Mouse (Mus musculus) liver, embryonic 16.5 days (tissue): ENCODE results near the gene Golph3. TPM values are rescaled to one million over a fixed set of nuclear protein-coding genes. Genes with fewer than 3 reads are reported as not detected.

Experiments used
- ATAC-seq: fragments of 200-750 bp; cut with Nextera tagmentation; 2 replicates; pipeline ENCODE4 v1.8.0; 2017; ENCODE audit warnings: low read depth, mild to moderate bottlenecking, moderate number of reproducible peaks, moderate library complexity
- H3K27ac ChIP-seq: fragments of 300-500 bp; sonication (generic); 2 replicates; pipeline ENCODE4 v1.5.1; 2014; ENCODE audit warnings: mild to moderate bottlenecking, low read length
- H3K27me3 ChIP-seq: fragments of 300-500 bp; sonication (generic); 2 replicates; pipeline ENCODE4 v1.6.1; 2014; ENCODE audit warnings: low read depth, low read length, mixed read lengths; ENCODE audit not compliant: control insufficient read depth, insufficient read depth
- H3K36me3 ChIP-seq: fragments of 300-500 bp; sonication (generic); 2 replicates; pipeline ENCODE4 v1.6.1; 2014; ENCODE audit warnings: mild to moderate bottlenecking; ENCODE audit not compliant: control insufficient read depth, insufficient read depth
- H3K4me1 ChIP-seq: fragments of 300-500 bp; sonication (generic); 2 replicates; pipeline ENCODE4 v1.6.1; 2014; ENCODE audit warnings: low read depth, low read length, mixed read lengths; ENCODE audit not compliant: control insufficient read depth
- H3K4me2 ChIP-seq: fragments of 300-500 bp; sonication (generic); 2 replicates; pipeline ENCODE4 v1.6.1; 2014; ENCODE audit warnings: low read depth, low read length, mixed read lengths
- H3K4me3 ChIP-seq: fragments of 300-500 bp; sonication (generic); 2 replicates; pipeline ENCODE4 v1.5.1; 2014; ENCODE audit warnings: low read depth, mild to moderate bottlenecking, low read length
- H3K9ac ChIP-seq: fragments of 300-500 bp; sonication (generic); 2 replicates; pipeline ENCODE4 v1.6.1; 2014; ENCODE audit warnings: low read depth, low read length
- H3K9me3 ChIP-seq: fragments of 300-500 bp; sonication (generic); replicated peaks from 2 replicates; pipeline ENCODE4 v1.6.1; 2016; ENCODE audit warnings: low read length; ENCODE audit not compliant: control insufficient read depth
- WGBS: fragments of 180-500 bp; shearing (Covaris S2); extraction: QIAGEN DNeasy Blood & Tissue Kit; methylation state at CpG from one replicate; pipeline ENCODE4 v1.1.7; 2014; ENCODE audit not compliant: insufficient replicate concordance; 5-methylcytosine and 5-hydroxymethylcytosine counted together
- polyA plus RNA-seq: library from polyadenylated mRNA; unstranded; fragments of >200 nt; fragmentation: Nextera tagmentation; extraction: Ambion mirVana; gene quantifications from 2 replicates; pipeline ENCODE4 v1.2.1, GENCODE M21; 2015

The Golph3 gene
- polyA plus RNA-seq, 1 experiment from 2014 or later = 38.1 TPM

DNA sequence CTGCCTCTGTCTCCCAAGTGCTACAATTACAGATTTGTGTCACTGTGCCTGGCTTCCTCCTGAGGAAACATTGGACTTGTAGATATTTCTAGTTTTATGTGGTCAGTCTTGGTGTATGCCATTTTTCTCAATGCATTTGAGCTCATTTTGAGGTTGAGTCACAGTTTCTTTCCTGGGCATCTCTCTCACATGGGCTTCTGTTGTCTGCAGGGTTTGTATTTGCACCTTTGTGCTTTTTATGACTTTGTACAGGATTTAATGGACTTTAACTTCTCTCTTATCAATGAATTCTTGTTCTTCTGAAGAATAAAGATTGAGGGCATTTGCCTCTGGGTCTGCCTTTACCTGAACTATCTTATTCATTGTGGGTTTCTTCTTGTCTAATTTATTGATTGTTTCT lies 36.2 kb downstream of the Golph3 start:
- H3K4me1 ChIP-seq = no peaks in the 10 kb centered on the region
- no peak overlapping the region for H3K27ac ChIP-seq
- H3K4me3 ChIP-seq = no peak overlapping the region
- peaks cover 17% of the 10 kb centered on the region for H3K36me3 ChIP-seq
- H3K27me3 ChIP-seq = no peaks in the 10 kb centered on the region
- no peak overlapping the region for H3K4me2 ChIP-seq
- H3K9ac ChIP-seq = no peak overlapping the region
- H3K9me3 ChIP-seq = no peaks in the 10 kb centered on the region
- ATAC-seq = no peak

DNA sequence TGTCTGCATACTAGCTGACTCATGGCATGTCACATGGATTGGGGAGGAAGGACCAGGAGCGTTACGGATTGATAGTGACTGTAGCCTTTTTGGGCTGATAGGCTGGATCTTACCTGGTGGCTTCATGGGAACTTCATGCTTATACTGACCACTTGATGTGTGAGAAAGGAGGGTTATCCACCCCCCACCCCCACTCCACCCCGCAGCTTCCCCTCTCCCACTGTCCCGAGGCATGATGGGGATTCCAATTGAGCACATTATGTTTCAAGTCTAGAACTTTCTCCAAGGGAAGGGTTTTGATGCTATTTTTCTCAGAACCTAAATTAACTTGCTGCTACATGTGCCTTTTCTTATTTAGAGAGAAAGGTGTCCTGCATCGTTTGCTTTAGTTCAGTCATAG lies 37.1 kb downstream of the Golph3 start:
- Histone ChIP-seq H3K9ac (no peak overlapping the region), H3K4me1 (no peaks in the 10 kb centered on the region), H3K36me3 (peaks cover 11% of the 10 kb centered on the region), H3K4me3 (no peak overlapping the region), H3K9me3 (no peaks in the 10 kb centered on the region), H3K27ac (no peak overlapping the region), H3K27me3 (no peaks in the 10 kb centered on the region), H3K4me2 (no peak overlapping the region)
- WGBS = 84% methylated on average over 5 of the region's 5 CpGs
- ATAC-seq = no peak

DNA sequence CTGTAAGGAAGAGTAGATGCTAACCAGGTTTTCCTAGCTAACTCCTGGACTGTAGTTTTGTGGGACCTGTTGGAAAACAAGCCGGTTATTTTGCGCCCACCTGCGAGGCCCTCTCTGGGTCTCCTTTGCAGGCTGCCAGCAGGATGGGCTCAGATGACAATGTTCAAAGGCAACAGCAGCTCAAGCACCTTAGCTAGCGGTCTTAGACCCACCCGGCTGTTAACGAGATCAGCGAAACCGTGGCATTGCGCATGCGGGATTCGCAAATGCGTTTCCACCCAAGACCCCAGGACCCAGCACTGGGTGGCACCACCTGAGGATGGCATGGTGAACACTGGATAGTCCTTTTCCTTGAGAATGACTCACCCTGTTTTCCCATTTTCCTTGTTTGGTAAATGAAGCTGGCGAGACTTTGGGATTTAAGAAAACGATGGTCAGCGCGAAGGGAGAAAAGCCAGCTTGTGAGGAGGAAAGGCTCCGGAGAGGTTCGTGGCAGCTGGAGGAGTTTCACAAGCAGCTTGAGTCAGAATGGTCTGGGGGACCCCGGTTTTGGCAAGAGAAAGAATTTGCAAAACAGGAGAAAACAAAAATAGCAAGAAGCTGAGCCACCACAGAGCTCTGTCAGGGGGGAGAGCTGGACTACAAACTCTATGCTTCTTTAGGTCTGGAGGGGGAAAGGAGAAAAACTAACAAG lies 39.4 kb downstream of the Golph3 start:
- 79% methylated on average over 19 of the region's 19 CpGs for WGBS

DNA sequence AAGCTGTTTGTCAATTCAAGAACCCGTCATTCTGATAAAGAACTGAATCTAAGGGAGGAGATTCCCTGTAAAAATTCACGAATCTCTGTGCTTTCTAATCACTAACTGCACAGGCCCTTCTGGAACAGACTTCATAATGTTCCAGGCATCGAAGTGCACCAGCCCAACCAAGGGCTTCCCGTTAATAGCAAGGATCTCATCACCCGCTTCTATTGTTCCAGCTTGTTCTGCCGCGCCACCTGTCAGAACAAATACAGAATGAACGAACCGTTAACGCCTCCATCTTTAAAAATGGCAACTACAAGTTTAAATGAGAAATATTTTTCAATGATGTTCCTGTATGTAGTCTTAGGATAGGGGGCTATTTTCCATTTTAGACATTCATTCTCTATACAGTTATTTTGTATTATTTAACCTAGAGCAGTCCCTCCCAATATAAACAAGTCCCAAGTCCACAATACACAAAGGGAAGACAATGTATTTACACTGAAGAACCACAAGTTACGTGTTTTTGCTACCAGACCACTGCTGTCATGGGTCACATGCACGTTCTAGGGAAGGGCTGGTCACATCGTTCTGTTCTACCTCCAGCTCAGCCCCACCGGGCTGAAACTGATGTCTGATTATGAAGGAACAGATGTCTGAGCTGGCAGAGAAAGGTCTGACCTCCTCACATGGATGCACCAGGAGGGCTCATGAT lies 40.9 kb downstream of the Golph3 start:
- Histone ChIP-seq H3K9me3 (no peaks in the 10 kb centered on the region), H3K9ac (no peak overlapping the region), H3K27me3 (no peaks in the 10 kb centered on the region), H3K36me3 (no peaks in the 10 kb centered on the region), H3K4me1 (peaks cover 13% of the 10 kb centered on the region), H3K4me2 (no peak overlapping the region), H3K27ac (no peak overlapping the region), H3K4me3 (no peak overlapping the region)
- ATAC-seq = no peak
- WGBS = 76% methylated on average over 14 of the region's 14 CpGs

More for the DNA sequence above, 39.4 kb downstream of the Golph3 start:
- Histone ChIP-seq H3K27ac (no peak overlapping the region), H3K9me3 (no peaks in the 10 kb centered on the region), H3K36me3 (no peaks in the 10 kb centered on the region), H3K4me1 (peaks cover 3% of the 10 kb centered on the region), H3K9ac (no peak overlapping the region), H3K27me3 (no peaks in the 10 kb centered on the region), H3K4me2 (no peak overlapping the region), H3K4me3 (no peak overlapping the region)
- ATAC-seq = no peak

DNA sequence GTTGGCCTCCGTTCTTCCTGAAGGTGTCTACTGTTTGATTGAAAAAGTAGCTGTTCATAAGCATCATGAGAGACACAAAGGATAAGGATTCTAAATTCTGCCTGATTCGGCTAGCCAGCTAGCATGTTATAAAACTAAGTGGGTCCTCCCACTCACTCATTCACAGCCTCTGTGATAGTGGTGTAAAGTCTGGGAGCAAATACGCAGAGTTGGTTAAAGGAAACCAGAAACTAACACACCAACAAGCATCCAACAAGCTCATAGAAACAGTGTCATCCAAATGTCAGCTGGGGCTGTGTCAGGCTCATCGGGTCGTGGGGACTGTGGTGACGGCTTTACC lies 41.4 kb downstream of the Golph3 start:
- ATAC-seq = no peak
- Histone ChIP-seq H3K36me3 (no peaks in the 10 kb centered on the region), H3K4me1 (peaks cover 19% of the 10 kb centered on the region), H3K4me3 (no peak overlapping the region), H3K9ac (no peak overlapping the region), H3K9me3 (no peaks in the 10 kb centered on the region), H3K4me2 (no peak overlapping the region), H3K27ac (no peak overlapping the region), H3K27me3 (no peaks in the 10 kb centered on the region)
- 79% methylated on average over 6 of the region's 6 CpGs for WGBS

DNA sequence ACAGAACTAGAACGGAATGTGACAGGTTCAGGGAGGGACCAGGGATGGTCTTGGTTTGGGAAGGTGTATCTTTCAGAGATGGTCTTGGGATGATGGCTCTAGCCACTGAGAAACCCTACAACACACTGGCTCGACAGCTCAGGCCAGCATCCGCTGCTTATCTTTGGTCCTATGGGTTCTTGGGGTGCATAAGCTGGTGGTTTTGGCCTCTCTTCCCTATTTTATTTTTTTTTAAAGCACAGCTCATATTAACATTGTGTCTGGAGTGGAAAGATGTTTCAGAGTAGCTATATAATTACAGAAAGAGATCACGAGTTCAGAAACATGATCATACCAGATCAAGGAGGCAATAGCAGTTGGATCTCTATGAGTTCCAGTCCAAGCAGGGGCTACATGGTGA lies 42.8 kb downstream of the Golph3 start:
- 60% methylated on average over 4 of the region's 4 CpGs for WGBS
- no peak overlapping the region for H3K4me2 ChIP-seq
- peaks cover 27% of the 10 kb centered on the region for H3K4me1 ChIP-seq
- H3K4me3 ChIP-seq = no peak overlapping the region
- H3K27ac ChIP-seq = no peak overlapping the region
- no peaks in the 10 kb centered on the region for H3K36me3 ChIP-seq
- no peaks in the 10 kb centered on the region for H3K9me3 ChIP-seq
- H3K27me3 ChIP-seq = no peaks in the 10 kb centered on the region
- ATAC-seq = no peak
- H3K9ac ChIP-seq = no peak overlapping the region

DNA sequence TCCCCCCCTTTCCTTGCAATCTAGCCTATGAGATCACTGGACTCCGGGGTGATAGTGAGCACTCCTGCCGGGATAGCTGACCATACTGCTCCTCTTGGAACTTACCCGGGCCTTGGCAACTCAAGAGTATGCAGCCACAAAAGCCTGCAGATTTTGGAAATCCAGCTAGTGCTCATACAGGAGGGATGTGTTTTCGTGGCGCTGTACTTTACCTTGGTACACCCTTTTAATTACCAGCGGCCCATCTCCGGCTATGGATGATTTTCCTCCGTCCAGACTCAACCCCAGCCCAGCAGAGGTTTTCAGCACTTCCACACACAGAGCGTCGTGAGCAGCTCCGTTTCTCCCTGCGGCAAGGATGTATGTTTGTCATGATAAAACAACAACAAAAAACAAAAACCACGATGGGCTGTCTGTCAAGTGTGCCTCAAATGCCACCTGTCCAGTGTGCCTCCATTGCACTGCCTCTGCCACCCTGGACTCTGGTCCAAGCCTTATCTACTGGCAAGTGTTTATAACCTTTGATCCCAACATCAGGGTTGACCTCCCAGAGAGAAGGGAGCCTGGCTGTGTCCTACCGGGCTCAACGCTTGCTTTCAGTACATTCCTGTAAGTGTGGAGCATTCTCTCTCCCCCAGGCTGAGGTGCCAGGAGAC lies 44.3 kb downstream of the Golph3 start:
- Histone ChIP-seq H3K36me3 (no peaks in the 10 kb centered on the region), H3K4me3 (no peak overlapping the region), H3K4me2 (no peak overlapping the region), H3K27ac (no peak overlapping the region), H3K9me3 (no peaks in the 10 kb centered on the region), H3K9ac (no peak overlapping the region), H3K4me1 (peaks cover 27% of the 10 kb centered on the region), H3K27me3 (no peaks in the 10 kb centered on the region)
- ATAC-seq = peak; percentile 25; the same call in 1 of the 2 replicates
- 72% methylated on average over 15 of the region's 15 CpGs for WGBS

DNA sequence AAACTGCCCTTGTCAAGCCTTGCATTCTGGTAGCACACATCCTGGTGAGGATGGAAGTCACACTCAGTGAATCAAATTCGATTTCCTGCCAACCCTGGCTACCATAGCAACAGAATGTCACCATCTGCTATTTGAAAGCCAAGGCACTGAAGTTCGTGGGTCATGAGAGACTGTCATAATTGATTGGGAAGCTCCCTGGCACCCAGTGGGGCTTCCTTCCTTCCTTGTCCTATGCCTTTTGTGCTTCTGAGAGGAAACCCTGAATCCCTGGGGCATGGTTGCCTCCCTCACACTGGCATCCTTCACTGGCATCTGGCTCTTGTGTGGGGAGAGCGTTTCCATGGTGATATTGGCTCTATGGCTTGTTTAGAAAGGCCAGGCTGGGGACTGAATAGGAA lies 44.8 kb downstream of the Golph3 start:
- no peak overlapping the region for H3K4me3 ChIP-seq
- peaks cover 27% of the 10 kb centered on the region for H3K4me1 ChIP-seq
- WGBS = 43% methylated on average over 3 of the region's 3 CpGs
- no peak overlapping the region for H3K4me2 ChIP-seq
- H3K27ac ChIP-seq = no peak overlapping the region
- H3K9me3 ChIP-seq = no peaks in the 10 kb centered on the region
- no peak for ATAC-seq
- no peaks in the 10 kb centered on the region for H3K27me3 ChIP-seq
- H3K36me3 ChIP-seq = no peaks in the 10 kb centered on the region
- no peak overlapping the region for H3K9ac ChIP-seq
